Mouse (Mus musculus) kidney, adult 8-10 months (tissue): ENCODE data around the gene Gm6169.
"Not testable (repeated sequence)": the region's sequence is repeated elsewhere in the genome, so short reads cannot be mapped to it uniquely, and the experiment has no call there.

Experiments
- DNase-seq, 2 experiments: peaks; one replicate each; pipeline ENCODE4 v3.0.0; 2022

Gm6169 gene

DNA sequence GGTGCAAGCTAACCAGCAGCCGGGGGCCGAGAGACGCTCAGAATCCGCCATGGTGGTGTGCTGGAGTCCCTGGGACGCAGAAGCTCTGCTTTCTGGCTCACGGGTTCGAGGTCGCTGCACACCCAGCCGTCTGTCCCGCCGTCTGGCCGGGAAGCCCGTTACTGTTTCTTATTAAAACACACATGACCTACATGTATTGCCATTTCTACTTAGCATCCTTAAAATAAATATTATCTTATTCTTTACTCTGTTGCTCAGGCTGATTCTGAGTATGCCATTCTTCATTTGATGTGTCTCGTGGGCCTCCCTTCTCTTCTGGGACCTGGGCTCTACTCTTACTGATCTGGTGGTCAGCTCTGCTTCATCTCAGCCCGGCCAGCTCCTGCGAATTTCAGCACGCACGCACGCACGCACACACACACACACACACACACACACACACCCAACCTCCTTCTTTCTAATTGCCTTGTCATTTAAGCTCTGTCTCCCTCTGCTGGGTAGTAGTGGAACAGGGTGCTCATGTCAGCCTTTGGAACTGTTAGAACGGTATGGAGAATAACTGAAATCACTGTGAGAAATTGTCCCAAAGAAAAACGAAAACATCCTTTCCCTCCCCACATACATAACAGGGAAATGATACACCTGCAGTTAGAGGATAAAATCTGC lies at the start of gene Gm6169:
Gm6169 (minus strand) TSS at position 51 of the 666 bp plus-strand sequence.
- DNase-seq = peak; percentile 20 to 61

DNA sequence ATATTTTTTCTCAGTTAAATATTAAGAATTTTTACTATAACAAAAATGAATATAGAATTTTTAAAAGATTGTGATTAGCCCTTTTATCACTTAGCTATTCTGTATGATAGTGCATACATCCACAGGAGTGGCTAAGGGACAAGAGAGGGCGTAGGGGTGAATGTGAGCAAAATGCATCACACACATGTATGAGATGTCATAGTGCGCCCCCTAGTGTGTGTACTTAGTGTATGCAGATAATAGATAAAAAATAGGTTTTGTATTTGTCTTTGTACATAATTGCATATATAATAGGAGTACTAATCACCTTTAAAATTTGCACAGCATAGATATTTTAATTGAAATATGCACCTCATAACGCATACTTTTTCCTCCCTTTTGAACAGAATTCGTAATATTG lies 46.8 kb upstream of the Gm6169 start:
- peak in 1 of 2 experiments; percentile 13 for DNase-seq

DNA sequence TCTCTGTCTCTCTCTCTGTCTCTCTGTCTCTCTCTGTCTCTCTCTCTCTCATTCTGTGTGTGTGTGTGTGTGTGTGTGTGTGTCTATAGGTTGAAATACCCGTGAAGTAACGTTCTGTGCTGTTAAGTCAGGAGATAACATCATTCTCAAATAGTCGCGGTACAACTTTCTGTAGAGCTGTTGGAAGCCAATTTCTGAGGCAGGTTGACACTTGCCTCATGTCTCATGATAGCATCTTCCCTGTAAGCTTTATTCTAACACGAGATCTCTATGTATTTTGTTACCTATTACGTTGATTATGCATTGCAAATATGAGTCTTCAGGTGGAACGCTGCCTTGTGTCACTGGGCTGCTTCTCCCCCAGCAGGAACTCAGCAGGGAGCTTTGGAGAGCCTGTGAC lies 43.3 kb upstream of the Gm6169 start:
- DNase-seq = no peak

DNA sequence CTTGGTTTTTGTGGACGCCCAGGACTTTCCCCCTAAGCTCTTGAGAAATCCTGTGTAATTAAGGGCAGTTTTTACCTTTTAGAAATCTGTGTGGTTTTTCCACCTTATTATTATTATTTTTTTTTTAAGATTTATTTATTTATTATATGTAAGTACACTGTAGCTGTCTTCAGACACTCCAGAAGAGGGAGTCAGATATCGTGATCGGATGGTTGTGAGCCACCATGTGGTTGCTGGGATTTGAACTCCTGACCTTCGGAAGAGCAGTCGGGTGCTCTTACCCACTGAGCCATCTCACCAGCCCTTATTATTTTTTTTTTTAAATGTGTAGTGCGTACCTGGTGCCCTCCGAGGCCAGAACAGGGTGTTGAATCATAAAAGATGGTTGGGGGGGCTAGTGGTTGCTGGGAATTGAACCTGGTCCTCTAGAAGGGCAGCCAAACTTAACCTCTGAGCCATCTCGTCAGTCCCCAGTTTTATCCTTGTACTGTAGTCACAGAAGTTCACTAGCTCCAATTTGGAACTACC lies 39.4 kb upstream of the Gm6169 start:
- not testable (repeated sequence) for DNase-seq

DNA sequence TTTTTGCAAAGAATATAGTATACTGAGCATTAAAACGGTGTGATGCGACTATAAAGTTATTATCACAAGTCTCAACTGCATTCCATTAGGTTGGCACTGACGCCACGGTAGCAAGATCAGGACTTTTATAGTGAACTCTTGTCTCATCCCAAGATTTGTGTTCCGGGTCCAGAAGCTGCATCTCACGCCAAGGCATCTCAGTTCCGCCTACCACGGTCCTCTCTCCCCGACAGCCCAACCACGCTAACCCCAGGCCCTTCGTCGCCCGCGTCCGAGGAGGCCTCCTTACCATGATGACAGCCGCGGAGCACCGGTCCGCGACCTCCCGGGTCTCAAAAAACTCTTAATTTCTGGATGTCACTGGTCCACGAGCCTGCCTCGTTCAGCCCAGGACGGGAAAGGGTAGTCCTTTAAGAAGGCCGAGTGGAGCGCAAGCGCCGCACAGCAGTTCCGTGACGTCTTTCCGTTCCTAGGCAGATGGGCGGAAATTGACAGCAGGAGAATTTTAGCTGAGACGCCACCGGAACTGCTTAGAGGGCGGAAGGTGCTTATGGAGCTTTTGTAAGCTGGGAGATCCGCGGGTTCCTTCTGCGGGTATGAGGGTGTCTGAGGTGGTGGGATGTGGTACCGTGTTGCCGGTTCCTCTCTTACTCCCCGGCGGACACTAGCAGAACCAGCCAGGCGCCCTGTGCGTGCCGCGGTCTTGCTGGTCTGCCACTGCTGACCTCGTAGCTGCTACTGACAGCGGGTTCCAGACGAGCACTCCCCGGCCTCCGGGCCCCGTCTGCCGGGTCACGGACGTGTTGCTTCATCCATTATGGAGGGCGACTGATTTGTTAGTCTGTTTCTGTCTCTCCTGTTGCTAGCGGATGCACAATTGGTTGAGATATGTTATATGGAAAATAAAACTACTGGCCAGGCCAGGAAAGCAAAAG lies 38.7 kb upstream of the Gm6169 start, which contains the start of the genes Gfm2 and Nsa2:
Gfm2 (plus strand) TSS at position 472 of the 935 bp plus-strand sequence.
Nsa2 (minus strand) TSS at position 472 of the 935 bp plus-strand sequence.
- peak; percentile 90 to 92 for DNase-seq

DNA sequence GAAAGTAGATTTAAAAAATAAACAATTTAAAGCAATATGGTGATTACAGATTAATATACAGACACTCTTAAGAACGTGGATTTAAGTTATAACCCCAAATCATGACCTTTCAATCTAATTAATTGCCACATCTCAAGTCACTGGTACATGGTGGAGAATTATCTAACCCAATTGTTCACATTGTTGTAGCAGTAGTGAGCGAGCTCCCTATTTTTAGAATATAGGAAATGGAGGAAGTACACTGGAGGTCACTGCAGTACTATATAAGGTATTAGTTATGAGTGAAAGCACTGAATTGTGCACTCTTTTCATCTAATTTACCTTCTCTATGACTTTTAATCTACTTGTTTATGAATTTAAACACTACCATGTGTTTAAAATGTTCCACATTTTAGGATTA lies 31.4 kb upstream of the Gm6169 start:
- not testable (repeated sequence) for DNase-seq

DNA sequence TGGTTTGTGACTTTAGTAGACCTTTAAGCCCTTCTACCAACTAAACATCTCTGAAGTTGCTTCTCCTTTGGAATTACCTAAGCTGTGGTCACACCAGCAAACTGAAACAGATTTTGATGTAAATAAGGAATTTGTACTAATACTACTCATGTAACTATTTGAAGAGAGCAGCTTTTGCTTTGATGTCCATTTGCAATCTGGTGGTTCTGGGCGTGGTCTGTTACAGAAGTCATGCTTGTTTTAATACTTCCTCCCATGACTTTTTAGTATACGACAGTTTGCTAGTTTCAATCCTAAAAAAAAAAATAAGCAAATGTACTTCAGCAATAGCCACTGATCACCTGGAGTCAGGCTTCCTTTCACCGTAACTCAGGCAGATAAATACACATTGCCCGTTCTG lies 30.6 kb upstream of the Gm6169 start:
- not testable (repeated sequence) for DNase-seq

DNA sequence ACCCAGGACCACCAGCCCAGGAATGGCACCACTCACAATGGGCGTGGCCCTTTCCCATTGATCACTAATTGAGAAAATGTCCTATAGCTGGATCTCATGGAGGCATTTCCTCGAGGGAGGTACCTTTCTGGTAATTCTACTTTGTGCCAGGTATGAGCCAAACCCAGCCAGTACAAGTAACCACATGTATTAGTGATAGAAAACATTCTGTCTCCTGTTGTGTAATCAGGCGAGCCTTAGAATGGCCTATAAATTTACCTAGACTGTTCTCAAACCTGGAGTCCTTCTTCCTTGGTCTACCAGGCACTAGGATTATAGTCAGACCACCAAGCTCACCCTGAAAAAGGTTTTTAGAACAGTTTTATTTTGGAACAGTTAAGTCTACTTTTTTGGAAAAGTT lies 22.3 kb upstream of the Gm6169 start:
- no peak for DNase-seq

DNA sequence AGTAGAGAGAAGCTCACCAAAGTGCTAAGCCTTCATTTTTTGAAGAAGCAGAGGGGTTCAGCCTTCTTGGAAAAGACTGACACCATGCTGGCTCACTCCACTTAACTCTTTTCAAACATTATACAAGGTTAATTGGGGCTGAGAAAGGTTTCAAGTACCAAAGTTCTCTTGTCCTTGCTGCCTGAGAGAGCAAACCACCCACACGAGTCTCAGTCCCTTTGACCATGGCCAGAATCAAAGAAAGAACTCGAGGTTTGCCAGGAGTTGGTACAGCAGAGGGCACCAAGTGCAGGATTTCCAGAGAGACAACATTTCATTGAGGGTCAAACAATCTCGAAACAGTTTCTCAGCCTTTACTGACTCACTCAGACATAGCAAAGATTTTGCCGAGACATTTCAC lies 10.0 kb upstream of the Gm6169 start:
- DNase-seq = peak; percentile 31 to 60

DNA sequence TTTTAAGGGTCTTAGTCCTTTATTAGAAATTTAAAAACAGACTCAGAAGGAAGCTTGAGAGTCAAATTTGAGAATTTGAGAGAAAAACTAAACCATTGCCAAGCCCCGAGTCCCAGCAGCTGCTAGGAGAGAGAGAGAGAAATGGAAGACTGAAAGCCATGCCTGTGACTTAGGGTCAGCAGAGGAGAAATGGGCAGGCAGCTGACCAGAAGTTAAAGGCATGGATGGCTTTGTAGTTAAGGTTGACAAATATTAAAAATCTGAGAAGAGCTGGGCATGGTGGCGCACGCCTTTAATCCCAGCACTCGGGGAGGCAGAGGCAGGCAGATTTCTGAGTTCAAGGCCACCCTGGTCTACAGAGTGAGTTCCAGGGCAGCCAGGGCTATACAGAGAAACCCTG lies 8.7 kb upstream of the Gm6169 start:
- peak; percentile 3 to 27 for DNase-seq

DNA sequence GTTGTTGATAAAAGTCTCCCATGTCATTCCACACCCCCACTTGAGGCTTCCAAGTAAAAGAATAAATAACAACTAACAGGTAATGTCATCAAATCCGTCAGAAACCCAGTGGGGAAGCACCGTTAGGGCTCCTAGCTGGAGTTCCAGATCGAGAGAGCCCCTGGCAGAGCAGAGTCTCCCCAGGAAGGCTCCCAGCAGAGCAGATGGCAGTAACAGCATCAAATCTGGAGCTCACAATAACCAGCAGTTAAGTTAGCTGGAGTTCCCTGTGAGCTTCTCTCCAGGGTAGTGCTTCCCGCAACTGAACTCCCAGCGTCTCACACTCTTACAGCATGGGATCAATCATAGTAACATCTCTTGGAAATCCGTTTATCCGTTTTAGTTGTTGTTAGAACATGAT lies 6.0 kb upstream of the Gm6169 start:
- DNase-seq = no peak

DNA sequence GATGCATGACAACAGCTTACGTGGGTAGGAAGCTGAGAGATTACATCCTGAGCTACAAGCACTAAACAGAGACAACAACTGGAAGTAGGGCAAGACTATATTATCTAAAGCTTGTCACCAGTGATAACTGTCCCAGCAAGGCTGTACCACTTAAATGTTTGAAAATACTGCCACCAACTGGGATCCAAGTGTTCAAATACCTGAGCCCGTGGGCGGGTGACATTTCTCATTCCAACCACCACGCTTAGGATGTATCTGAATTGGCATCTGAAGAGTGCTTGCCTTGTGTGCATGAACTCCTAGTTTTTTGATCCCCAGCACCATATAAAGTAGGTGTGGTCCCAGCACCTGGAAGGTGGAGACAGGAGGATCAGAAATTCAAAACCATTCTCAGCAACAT lies 3.3 kb downstream of the Gm6169 start:
- no peak for DNase-seq

DNA sequence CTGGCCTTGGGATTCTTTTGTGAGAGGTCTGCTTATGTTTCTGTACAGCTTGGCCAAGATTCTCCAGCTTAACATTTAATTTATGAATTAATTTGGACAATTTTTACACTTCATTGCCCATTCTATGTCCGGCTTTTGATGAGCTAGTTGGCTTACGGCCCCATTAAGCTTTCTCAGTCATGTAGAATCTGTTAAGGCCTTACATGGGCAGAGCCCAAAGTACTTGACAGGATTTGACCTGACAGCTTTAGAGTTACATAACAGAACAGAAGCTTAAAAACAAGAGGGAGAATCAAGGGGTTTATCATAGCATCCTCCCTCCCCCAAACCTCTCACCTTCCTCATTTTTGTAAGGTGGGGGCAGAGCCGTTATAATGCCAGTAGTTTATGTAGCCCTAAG lies 10.9 kb downstream of the Gm6169 start:
- no peak for DNase-seq

DNA sequence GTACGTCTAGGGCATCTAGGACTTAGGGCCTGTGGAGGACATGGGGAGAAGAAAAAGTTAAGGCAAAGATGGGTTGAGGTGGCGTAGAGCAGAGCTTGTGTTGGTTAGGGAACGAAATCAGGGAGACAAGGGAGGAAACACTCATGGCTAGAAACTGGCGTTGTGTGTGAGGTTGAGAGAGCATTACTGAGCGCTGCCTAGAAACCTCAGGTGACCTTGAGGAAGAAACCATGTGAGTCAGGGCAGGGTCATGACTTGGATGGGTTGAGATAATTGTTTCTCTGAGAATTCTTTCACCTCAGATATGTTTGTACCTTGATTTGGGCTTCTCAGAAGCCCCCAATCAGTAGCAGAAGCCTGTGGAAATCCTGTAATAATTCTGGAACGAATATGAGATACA lies 11.6 kb downstream of the Gm6169 start:
- no peak for DNase-seq

DNA sequence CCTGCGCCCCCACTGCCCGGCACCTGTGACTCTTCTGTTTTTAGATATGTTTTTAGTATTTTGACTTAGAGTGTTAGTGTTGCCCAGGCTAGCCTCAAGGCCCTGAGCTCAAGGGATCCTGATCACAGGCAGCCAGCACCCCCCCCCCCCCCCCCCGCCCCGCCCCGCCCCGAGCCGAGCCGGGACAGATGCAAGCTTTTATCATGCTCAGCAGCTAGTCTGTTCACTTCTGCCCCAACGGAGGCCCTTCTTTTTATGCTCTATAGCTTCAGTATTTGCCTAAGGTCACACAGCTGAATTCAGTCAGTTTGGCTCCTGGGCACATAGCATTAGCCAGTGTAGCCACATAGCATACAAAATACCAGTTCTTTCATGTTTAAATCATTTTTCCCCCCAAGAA lies 12.7 kb downstream of the Gm6169 start:
- no peak for DNase-seq

DNA sequence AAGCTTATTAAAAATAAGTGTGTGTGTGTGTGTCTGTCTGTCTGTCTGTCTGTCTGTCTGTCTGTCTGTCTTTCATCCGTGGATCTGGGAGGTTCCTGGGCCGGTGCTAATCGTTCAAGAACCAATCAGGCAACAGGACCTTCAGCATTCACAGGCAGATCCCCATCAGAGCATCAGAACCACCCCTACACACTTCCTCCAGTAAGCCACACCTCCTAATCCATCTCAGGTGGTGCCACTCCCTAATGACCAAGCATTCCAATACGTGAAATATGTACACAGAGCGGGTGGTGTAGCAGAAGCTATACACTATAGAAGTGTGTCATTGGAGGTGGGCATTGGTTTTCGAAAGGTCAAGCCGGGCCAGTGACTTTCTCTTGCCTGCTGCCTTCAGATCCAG lies 16.6 kb downstream of the Gm6169 start:
- DNase-seq = no peak

DNA sequence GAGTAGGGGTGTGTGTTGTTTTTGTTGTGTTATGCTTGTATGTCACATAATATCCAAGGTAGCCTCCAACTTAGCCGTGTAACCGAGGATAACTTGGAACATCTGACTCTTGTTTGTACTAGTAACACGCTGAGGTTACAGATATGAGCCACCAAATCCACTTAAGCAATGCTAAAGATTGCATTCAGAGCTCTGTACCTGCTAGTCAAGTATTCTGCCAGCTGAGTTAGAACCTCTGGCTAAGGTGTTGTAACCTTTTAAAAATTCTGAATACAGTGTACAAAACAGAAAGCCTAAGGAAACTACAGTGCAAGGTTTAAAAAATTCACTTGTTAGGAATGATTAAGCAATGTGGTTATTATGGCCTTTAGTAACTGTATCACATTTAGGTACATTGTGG lies 18.4 kb downstream of the Gm6169 start:
- no peak for DNase-seq

DNA sequence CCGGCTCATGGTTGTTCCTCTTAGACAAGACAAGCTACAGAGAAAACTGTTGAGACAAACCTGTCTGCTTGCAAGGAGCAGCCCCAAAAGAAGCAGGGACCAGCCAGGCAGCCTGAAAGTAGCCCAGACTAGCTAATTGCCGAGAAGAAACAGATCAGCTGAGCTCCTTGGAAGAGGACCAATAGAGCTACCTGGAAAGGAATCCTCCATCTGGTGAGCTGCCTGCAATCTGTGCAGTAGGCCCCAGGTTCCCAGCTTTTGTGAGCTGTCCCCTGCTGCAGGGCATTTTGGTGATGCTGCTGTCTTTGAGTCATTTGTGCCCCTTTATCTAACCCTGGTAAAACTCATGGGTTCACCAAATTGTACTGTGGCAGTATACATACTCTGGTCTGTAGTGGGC lies 18.8 kb downstream of the Gm6169 start:
- no peak for DNase-seq

DNA sequence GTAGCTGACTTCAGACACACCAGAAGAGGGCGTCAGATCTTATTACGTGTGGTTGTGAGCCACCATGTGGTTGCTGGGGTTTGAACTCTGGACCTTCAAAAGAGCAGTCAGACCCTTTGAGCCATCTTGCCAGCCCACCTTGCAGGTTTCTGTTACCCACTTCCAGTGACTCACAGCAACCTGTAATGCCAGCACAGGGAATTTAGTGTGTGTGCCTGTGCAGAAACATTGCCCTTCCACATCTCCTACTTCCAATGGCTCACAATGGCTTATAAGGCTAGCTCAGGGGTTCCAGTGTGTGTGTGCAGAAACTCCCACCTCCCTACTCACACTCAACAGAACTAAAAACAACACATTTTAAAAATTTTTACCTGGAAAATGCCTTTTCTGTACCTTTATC lies 21.5 kb downstream of the Gm6169 start:
- no peak for DNase-seq

DNA sequence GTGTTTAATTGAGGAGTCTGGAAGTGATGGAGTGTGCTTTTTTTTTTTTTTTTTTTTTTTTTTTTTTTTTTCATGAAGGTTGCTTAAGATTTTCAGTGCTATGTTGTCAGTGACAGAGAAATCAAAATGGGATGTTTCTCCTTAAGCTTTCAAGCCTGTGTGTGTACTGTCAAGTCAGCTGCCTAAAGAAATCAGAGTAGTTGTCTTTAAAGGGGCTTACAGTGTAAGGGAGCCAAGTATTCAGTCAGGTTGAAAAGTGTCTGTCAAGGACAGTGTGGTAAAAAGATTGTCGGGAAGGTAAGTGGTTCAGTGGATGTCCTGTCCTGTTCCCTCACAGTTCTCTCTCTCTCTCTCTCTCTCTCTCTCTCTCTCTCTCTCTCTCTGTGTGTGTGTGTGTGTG lies 25.5 kb downstream of the Gm6169 start:
- DNase-seq = no peak

DNA sequence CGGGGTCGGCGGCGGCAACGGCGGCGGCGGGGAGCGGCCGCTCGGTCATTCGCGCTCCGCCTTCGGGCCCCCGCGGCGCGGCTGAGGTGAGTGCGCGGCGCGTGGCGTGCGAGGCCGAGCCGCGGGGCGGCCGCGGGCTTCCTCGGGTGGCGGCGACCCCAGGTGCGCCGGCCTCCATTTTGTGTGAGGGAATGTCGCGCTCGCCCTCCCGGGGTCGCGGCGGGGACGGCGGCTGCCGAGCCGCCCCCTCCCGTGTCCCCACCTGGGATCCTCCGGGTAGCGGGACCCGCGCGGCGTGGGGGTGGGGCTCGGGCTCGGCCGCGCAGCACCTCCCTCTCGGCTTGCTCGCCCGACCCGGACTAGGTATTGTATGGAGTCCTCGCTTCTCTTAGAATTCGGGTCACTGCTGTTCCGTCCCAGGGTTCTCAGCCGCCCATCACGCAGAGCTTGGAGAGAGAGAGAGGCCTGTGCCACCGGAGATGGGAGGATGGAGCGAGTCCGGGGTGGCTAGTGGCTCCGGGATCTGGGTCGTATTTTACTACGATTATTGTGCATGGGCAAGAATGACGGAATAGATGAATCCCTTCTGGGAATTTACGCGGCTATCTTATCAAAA lies 27.3 kb downstream of the Gm6169 start:
- no peak for DNase-seq

DNA sequence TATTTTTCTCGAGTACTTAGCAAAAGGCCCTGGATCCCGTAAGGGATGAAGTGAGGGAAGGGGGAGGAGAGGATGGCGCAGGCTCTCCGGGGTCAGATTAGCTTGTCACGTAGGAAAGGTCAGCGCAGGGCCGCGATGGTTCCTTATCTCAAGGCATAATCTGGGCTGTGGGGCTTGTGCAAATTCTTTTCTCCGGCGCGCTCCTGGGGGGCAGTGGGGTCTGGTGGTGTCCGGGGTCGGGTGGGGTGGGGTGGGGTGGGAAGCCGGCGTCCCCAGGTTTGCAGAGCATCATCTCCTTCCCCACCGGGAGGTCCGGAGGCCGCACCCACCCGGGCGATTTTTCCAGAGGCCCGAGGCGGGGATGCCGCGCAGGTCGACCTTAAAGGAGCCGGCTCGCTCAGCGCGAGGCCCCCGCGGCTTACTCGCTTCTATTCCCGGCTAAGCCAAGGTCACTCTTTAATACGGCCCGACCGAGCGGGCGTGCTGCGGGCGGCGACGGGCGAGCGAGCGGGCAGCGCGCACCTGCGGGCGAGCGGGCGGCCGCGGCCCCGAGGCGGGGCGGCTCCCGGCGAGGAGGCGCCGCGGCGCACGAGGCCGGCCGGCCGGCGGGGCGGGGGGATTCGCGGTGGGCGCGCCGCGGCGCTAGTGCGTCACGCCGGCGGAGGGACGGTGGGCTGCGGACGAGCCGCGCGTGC lies 28.0 kb downstream of the Gm6169 start:
- no peak for DNase-seq

DNA sequence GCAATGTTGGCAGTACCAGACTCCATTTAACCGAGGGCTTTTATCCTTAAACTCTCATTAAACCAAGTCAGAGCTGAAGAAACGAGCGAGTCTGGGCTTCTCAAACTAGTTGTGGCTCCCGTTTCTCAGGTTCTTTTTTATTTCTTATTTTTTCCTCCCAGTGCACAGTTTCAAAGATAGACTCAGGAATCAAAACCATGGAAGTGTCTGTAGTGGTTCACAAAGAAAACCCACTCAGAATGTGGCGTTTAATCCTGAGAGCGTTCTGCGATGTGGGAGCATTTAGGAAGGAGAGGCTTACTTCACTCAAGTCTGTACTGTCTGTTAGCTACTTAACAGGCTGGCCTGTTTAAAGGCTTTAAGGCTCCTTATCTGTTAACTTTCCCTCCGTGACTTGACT lies 30.9 kb downstream of the Gm6169 start:
- DNase-seq = no peak
